Mouse (Mus musculus): ENCODE results near the gene Themis. TPM values are rescaled to one million over a fixed set of nuclear protein-coding genes. Genes with fewer than 3 reads are reported as not detected.

Themis gene
- total and polyA plus RNA-seq, 3 experiments = not detected

GRCm38 (mm10) chr10:28647855-28648254 lies 20.3 kb upstream of the Themis start:
- Histone ChIP-seq H3K27me3 (ENCODE audit: control insufficient read depth in 1 of 2, insufficient read depth in 2 of 2, low read length in 2 of 2) (no peaks in the 10 kb centered on the region), H3K79me2 (ENCODE audit: control insufficient read depth, insufficient read depth, low read length, poor library complexity) (no peaks in the 10 kb centered on the region), H3K9ac (ENCODE audit: control insufficient read depth, low read depth, low read length, poor library complexity, severe bottlenecking) (no peak overlapping the region), H3K4me1 (ENCODE audit: control insufficient read depth in 1 of 2, insufficient read depth in 2 of 2, low read length in 2 of 2) (no peaks in the 10 kb centered on the region), H3K27ac (ENCODE audit: control insufficient read depth, low read depth, low read length) (no peak overlapping the region), H3K9me3 (replicated peaks; ENCODE audit: insufficient read depth, low read length) (no peaks in the 10 kb centered on the region), H3K36me3 (ENCODE audit: control insufficient read depth in 1 of 2, insufficient read depth in 2 of 2, low read length in 2 of 2) (no peaks in the 10 kb centered on the region), H3K4me3 (ENCODE audit: control insufficient read depth in 1 of 2, insufficient read depth in 1 of 2, low read depth in 2 of 2, low read length in 2 of 2) (no peak overlapping the region)
- TF ChIP-seq HCFC1 (IDR thresholded peaks at IDR 0.05; ENCODE audit: low read depth, low read length) = no peak
- no peak for TF ChIP-seq POLR2AphosphoS2 (IDR thresholded peaks at IDR 0.05; ENCODE audit: low read length)
- TF ChIP-seq MXI1 (IDR thresholded peaks at IDR 0.05; ENCODE audit: low read depth, low read length) = no peak
- no peak for TF ChIP-seq MYC (IDR thresholded peaks at IDR 0.05; ENCODE audit: low read depth, low read length)
- no peak for TF ChIP-seq GATA1 (IDR thresholded peaks at IDR 0.05; ENCODE audit: low read depth, low read length)
- TF ChIP-seq TBP (IDR thresholded peaks at IDR 0.05; ENCODE audit: low read depth, low read length) = no peak
- TF ChIP-seq MAZ (IDR thresholded peaks at IDR 0.05; ENCODE audit: low read depth, low read length) = no peak
- no peak for TF ChIP-seq NELFE (IDR thresholded peaks at IDR 0.05; ENCODE audit: low read depth, low read length)
- TF ChIP-seq EP300 (IDR thresholded peaks at IDR 0.05; ENCODE audit: low read depth in 1 of 2, low read length in 2 of 2) = no peak
- TF ChIP-seq CHD2 (IDR thresholded peaks at IDR 0.05; ENCODE audit: low read length) = no peak
- TF ChIP-seq SMC3 (IDR thresholded peaks at IDR 0.05; ENCODE audit: low read depth, low read length) = no peak
- TF ChIP-seq ELF1 (IDR thresholded peaks at IDR 0.05; ENCODE audit: low read depth, low read length) = no peak
- no peak for TF ChIP-seq ZKSCAN1 (IDR thresholded peaks at IDR 0.05; ENCODE audit: low read depth, low read length)
- TF ChIP-seq NRF1 (IDR thresholded peaks at IDR 0.05; ENCODE audit: insufficient read depth, low read depth, low read length, poor library complexity, severe bottlenecking) = no peak
- TF ChIP-seq ZC3H11A (IDR thresholded peaks at IDR 0.05; ENCODE audit: low read depth, low read length) = no peak
- TF ChIP-seq MYB (IDR thresholded peaks at IDR 0.05; ENCODE audit: low read depth, low read length) = no peak
- no peak for DNase-seq (ENCODE audit: low read depth, low spot score)

GRCm38 (mm10) chr10:28649109-28649899 lies 18.9 kb upstream of the Themis start:
- TF ChIP-seq MYB (IDR thresholded peaks at IDR 0.05; ENCODE audit: low read depth, low read length) (no peak), SMC3 (IDR thresholded peaks at IDR 0.05; ENCODE audit: low read depth, low read length) (no peak), MEF2A (IDR thresholded peaks at IDR 0.05; ENCODE audit: extremely low read depth, insufficient replicate concordance, low read depth, low read length, poor library complexity, severe bottlenecking) (no peak), POLR2AphosphoS2 (IDR thresholded peaks at IDR 0.05; ENCODE audit: low read length) (no peak), HCFC1 (IDR thresholded peaks at IDR 0.05; ENCODE audit: low read depth, low read length) (no peak)
- no peak overlapping the region for H3K9ac ChIP-seq (ENCODE audit: control insufficient read depth, low read depth, low read length, poor library complexity, severe bottlenecking)
- no peaks in the 10 kb centered on the region for H3K36me3 ChIP-seq (ENCODE audit: control insufficient read depth in 1 of 2, insufficient read depth in 2 of 2, low read length in 2 of 2)
- no peaks in the 10 kb centered on the region for H3K4me1 ChIP-seq (ENCODE audit: control insufficient read depth in 1 of 2, insufficient read depth in 2 of 2, low read length in 2 of 2)
- no peaks in the 10 kb centered on the region for H3K79me2 ChIP-seq (ENCODE audit: control insufficient read depth, insufficient read depth, low read length, poor library complexity)
- DNase-seq (ENCODE audit: low read depth, low spot score) = no peak
- no peaks in the 10 kb centered on the region for H3K9me3 ChIP-seq (replicated peaks; ENCODE audit: insufficient read depth, low read length)
- H3K4me3 ChIP-seq (ENCODE audit: control insufficient read depth in 1 of 2, insufficient read depth in 1 of 2, low read depth in 2 of 2, low read length in 2 of 2) = no peak overlapping the region
- no peaks in the 10 kb centered on the region for H3K27me3 ChIP-seq (ENCODE audit: control insufficient read depth in 1 of 2, insufficient read depth in 2 of 2, low read length in 2 of 2)
- no peak overlapping the region for H3K27ac ChIP-seq (ENCODE audit: control insufficient read depth, low read depth, low read length)

All from MEL (cell line).